Mouse (Mus musculus) heart, postnatal 4 days (tissue): ENCODE data around the gene Ccdc13. TPM values are rescaled to one million over a fixed set of nuclear protein-coding genes. Genes with fewer than 3 reads are reported as not detected.

ENCODE experiments used
- DNase-seq: peaks from one replicate; pipeline ENCODE4 v3.0.0; 2021
- total RNA-seq, 2 experiments: library from RNA; stranded (reverse); gene quantifications; 2 replicates each; pipeline ENCODE4 v1.2.3; 2021

Gene Ccdc13
- total RNA-seq, 2 experiments from 2014 or later = not detected

GRCm38 (mm10) chr9:121798887-121799520, 40.3 kb downstream of the Ccdc13 start:
- no peak for DNase-seq

- DNase-seq = no peak
Measured at GRCm38 (mm10) chr9:121797722-121798121, 41.5 kb downstream of the Ccdc13 start.

DNA sequence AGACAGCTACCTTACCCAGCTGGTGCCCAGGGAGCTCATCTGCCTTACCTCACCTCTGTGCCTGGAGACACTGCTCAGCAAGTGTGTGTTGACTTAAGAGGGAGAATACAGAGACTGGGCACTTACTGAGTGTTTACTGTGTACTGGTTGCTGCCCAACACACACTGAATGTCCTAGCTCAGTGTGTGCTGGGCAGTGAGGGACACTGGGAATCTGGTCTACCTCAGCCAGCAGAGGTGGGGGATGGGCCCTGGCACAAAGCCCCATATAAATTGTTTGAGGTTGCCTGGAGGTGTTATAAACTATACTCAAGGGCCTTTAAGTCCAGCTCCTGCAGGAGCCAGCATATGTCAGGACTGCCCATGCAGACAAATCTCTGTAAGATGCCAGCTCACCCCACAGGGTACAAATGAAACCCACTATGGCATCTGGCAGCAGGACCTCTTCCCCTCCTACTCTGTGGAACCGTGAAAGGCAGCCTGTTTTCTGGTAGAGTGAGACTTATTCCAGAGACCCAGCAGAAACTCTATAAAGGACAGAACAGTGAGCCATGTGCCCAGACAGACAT, 44.2 kb downstream of the Ccdc13 start:
- DNase-seq = peak; percentile 85

DNA sequence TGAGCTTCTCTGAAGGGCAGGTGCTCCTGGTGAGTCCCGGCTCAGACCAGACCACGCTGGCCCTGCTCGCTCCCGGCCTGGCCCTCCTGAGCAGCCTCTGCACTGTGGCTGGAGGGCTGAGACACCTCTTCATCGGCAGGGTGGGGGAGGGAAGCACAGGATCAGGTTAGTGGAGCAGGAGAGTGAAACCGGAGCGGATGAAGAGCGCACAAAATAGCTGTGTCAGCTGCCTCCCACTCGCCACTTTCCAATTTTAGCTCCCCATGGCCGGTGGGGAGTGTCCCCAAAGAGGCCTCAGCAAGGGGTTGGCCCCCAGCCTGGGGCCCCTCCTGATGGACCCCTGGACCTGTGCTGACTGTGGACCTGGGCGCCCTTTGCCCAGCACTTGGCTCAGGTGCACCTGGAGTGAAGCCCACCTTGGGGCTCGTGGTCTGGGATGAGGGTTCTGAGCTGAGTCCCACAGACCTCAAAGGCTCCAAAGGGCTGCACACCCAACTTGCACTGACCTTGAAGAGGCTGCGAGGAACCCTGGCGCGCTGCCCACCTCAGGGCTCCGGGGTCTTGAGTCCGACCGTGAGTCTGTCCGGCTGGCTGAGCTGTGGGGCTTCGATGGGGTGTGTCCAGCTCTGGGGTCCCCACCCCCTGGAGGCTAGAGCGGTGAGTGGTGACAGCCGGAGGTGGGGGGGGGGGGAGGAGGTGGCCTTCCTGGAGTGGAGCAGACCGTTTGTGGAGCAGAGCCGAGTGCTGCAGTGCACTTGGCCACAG, 47.3 kb downstream of the Ccdc13 start, which contains the start of gene Hhatl:
Gene Hhatl (minus strand): TSS at position 751 of the 765 bp plus-strand sequence.
- DNase-seq = peak; percentile 71

- peak; percentile 89 for DNase-seq
Measured at GRCm38 (mm10) chr9:121791206-121791605, 48.1 kb downstream of the Ccdc13 start.

GRCm38 (mm10) chr9:121786359-121786758, 52.9 kb downstream of the Ccdc13 start:
- DNase-seq = no peak

GRCm38 (mm10) chr9:121785261-121785660, 54.0 kb downstream of the Ccdc13 start:
- DNase-seq = no peak

- DNase-seq = no peak
Measured at GRCm38 (mm10) chr9:121784801-121785200, 54.5 kb downstream of the Ccdc13 start.

GRCm38 (mm10) chr9:121778066-121778624, 61.1 kb downstream of the Ccdc13 start:
- DNase-seq = peak; percentile 65

GRCm38 (mm10) chr9:121777484-121778065, 61.7 kb downstream of the Ccdc13 start, which contains the start of gene Klhl40:
Gene Klhl40, plus strand, starts transcription at chr9:121777607.
- peak; percentile 51 for DNase-seq

- DNase-seq = peak; percentile 59
Measured at GRCm38 (mm10) chr9:121776511-121776910, 62.8 kb downstream of the Ccdc13 start.

DNA sequence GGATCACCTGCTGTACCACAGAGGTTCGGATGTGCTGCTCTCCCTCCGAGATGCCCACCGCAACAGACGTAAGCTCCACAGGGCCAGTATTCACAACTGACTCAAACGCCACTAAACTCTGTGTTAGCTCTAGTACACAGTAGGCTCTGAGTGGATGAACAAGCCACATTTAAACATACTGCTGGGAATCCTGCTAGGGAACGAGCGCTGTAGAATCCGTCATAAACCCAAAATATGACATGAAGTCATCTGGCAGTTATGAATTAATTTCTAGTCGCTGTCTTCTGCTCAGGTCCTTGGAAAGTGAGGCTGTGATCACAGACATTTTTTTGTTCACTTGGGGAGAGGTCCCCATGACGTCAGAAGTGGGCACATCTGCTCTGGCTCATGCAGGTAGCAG, 63.3 kb downstream of the Ccdc13 start:
- no peak for DNase-seq

DNA sequence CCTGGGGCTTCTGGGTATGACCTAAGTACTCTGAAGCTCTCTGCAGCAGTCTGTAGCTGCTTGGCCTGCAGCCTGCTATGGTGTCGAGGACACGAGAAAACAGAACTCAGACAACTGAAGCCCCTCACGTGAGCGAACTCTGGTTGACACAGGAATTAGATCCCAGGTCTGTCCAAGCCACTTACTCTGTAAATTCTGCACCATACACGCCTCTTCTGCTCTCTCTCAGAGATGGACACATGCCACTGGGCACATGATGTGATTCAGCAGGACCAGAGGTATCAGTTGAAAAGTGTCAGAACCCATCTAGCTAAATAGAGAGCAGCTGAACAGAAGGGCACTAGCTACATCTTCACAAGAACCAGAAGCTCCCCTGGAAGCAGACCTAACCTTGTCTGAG, 66.8 kb downstream of the Ccdc13 start:
- no peak for DNase-seq

- DNase-seq = no peak
Measured at GRCm38 (mm10) chr9:121765166-121765855, 74.0 kb downstream of the Ccdc13 start.

GRCm38 (mm10) chr9:121763716-121764115, 75.5 kb downstream of the Ccdc13 start:
- DNase-seq = peak; percentile 61

DNA sequence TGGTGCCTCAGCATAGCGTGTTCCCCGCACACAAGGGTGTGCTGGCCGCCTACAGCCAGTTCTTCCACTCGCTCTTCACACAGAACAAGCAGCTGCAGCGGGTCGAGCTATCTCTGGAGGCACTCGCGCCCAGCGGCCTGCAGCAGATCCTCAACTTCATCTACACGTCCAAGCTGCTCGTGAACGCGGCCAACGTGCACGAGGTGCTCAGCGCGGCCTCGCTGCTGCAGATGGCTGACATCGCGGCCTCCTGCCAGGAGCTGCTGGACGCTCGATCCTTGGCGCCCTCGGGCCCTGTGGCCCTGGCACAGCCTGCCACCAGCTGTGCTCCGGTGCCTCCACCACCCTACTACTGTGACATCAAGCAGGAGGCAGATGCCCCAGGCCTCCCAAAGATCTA, 76.5 kb downstream of the Ccdc13 start:
- DNase-seq = no peak

DNA sequence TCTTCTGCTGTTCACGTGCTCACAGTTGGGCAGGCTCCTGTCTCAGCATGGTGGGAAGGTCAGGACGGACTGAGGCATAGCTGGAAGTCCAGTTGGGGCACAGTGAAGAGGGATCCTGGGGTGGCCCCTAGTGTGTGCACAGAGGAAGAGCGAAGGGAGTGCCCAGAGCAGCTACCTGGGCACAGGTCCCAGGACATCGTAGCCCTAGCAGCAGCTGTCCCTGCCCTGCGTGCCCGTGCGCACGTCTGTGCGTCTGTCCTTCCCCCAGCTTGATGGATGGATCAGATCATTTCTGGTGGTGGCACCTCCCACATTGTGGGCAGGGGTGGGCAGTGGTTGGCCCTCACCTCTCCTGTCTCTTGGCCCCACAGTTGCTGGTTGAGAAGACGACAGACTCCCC, 77.0 kb downstream of the Ccdc13 start:
- DNase-seq = peak; percentile 17

DNA sequence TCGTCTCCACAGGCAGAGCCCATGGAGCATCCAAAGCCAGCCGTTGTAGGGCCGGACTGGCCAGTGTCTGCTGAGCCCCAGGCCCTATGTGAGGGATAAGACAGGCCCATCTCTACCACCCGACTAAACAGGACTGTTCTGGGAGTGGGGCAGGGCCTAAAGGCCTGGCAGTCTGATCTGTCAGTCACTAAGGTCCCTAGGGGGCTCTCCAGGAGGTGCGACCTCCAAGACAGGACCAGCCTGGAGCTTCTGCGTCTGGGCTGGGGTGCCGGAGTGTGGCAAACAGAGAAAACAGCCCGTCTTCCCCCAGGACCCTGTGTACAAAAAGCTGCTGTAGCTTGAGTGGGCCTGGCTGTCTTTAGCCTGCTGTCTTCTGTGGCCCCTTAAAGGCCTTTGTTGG, 77.5 kb downstream of the Ccdc13 start:
- peak; percentile 16 for DNase-seq

DNA sequence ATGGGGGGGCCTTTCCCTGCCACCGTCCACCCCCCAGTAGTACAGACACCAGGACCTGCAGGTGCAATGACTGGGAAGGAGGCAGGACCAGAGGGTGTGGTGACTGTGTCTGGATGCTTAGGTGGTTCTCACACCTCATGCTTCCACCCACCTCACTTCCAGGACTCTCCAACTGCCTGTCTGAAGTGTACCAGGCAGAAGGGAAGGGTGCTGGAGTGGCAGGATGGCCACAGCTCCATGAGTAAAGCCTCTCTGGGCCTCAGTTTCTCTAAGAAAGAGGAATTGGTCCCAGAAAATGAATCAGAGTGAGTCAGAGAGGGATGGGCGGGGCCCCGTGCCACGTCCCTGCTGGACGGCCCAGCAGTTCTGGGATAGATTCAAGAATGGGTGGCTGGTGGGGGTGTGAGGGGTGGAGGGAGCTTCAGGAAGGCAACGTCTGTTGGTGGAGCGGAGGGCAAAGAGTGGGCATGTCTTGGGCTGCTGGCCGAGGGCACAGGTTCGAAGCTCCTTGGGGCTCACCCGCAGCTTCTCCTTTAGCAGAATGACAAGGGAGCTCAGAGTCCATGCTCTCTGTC, 78.1 kb downstream of the Ccdc13 start:
- DNase-seq = no peak

- DNase-seq = peak; percentile 90
Measured at GRCm38 (mm10) chr9:121760271-121761090, 78.8 kb downstream of the Ccdc13 start.
